Mouse (Mus musculus) G1E (cell line): Measurements from ENCODE around the gene Ipo11. TPM values are rescaled to one million over a fixed set of nuclear protein-coding genes. Genes with fewer than 3 reads are reported as not detected.
"Not testable (repeated sequence)": the region's sequence is repeated elsewhere in the genome, so short reads cannot be mapped to it uniquely, and the experiment has no call there.

Experiments
- ATAC-seq: 2 replicates; pipeline ENCODE4 v1.8.0; 2016; ENCODE audit warnings: mild to moderate bottlenecking; ENCODE audit not compliant: insufficient number of reproducible peaks, poor library complexity, low FRiP score, severe bottlenecking; ENCODE audit errors: extremely low read depth
- DNase-seq: peaks from one replicate; pipeline ENCODE4 v3.0.0; 2012; ENCODE audit warnings: low spot score
- H3K27me3 ChIP-seq: 2 replicates; pipeline ENCODE4 v1.6.1; 2012; ENCODE audit warnings: mild to moderate bottlenecking, low read length, inconsistent platforms; ENCODE audit not compliant: insufficient read depth
- H3K36me3 ChIP-seq: replicated peaks from 2 replicates; pipeline ENCODE3; 2012; ENCODE audit warnings: mild to moderate bottlenecking, inconsistent platforms
- H3K4me1 ChIP-seq: 2 replicates; pipeline ENCODE4 v1.6.1; 2012; ENCODE audit warnings: low read depth, low read length, inconsistent platforms, mixed read lengths; ENCODE audit not compliant: insufficient read depth
- H3K4me3 ChIP-seq: 2 replicates; pipeline ENCODE4 v1.5.1; 2012; ENCODE audit warnings: low read depth, mild to moderate bottlenecking, inconsistent platforms, low read length, moderate library complexity, mixed read lengths
- H3K9me3 ChIP-seq: replicated peaks from 2 replicates; pipeline ENCODE4 v1.6.1; 2012; ENCODE audit warnings: inconsistent platforms
- CTCF ChIP-seq: IDR thresholded peaks from 2 replicates; pipeline ENCODE4 v1.5.1; 2012; ENCODE audit warnings: low read depth, low read length, inconsistent platforms, mixed read lengths
- GATA1 ChIP-seq: IDR thresholded peaks from 2 replicates; pipeline ENCODE4 v1.6.1; 2012; ENCODE audit warnings: borderline replicate concordance, low read length, inconsistent platforms, mixed read lengths
- GATA2 ChIP-seq: IDR thresholded peaks from 2 replicates; pipeline ENCODE4 v1.6.1; 2012; ENCODE audit warnings: low read depth, low read length, inconsistent platforms, borderline replicate concordance
- POLR2AphosphoS5 ChIP-seq: IDR thresholded peaks from 2 replicates; pipeline ENCODE4 v1.6.1; 2012; ENCODE audit warnings: low read depth, low read length, inconsistent platforms; ENCODE audit not compliant: insufficient replicate concordance
- TAL1 ChIP-seq: conservative IDR thresholded peaks from 2 replicates; pipeline ENCODE4 v1.6.1; 2012; ENCODE audit warnings: low read depth, low read length, inconsistent platforms, mixed read lengths
- polyA plus RNA-seq: library from polyadenylated mRNA; stranded (reverse); fragments of >175 nt; gene quantifications from 2 replicates; pipeline ENCODE4 v1.2.3, GENCODE M21; 2012
- total RNA-seq, 2 experiments: library from RNA; stranded (forward) in 1 of 2; stranded (reverse) in 1 of 2; fragments of 200-1000 nt in 1 of 2; fragments of >200 nt in 1 of 2; fragmentation: Nextera tagmentation in 1 of 2; gene quantifications; 2 replicates each; pipeline ENCODE4 v1.2.3; 2014 to 2017

The Ipo11 gene
- total and polyA plus RNA-seq, 3 experiments: 10.5 to 85.9 (median 49.8) TPM

- TF ChIP-seq GATA2 (no peak), GATA1 (no peak)
- Histone ChIP-seq H3K9me3 (no peaks in the 10 kb centered on the region), H3K36me3 (peaks cover 80% of the 10 kb centered on the region), H3K27me3 (no peaks in the 10 kb centered on the region), H3K4me1 (peaks cover 12% of the 10 kb centered on the region; the same call in 1 of the 2 replicates), H3K4me3 (no peak overlapping the region)
- DNase-seq (no peak), ATAC-seq (no peak)
Measured at GRCm38 (mm10) chr13:106910096-106910495, 26.7 kb downstream of the Ipo11 start.

DNA sequence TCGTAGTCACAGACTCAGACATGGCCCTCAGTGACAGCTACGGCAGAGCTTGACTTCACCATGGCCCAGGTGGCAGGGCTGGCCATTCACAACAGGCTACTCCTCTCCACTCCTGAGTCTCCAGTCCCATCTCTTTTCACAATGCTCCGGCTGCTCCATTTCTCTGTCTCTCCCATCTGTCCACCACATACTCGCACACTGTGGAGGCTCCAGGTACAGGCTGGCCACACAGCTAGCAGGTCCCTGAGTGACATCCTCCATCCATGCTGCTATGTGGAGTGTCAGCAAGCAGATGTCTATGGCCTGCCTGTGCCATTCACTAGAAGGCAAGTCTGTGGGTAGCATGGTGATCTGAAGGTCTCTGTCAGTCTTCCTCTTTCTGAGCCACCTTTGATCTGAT lies 29.5 kb downstream of the Ipo11 start:
- Histone ChIP-seq H3K27me3 (no peaks in the 10 kb centered on the region), H3K4me3 (no peak overlapping the region), H3K36me3 (peaks cover 80% of the 10 kb centered on the region), H3K4me1 (peaks cover 9% of the 10 kb centered on the region), H3K9me3 (no peaks in the 10 kb centered on the region)
- ATAC-seq (no peak), DNase-seq (no peak)
- TF ChIP-seq CTCF: no peak
- TF ChIP-seq GATA1: no peak
- no peak for TF ChIP-seq GATA2
- TF ChIP-seq TAL1: no peak
- TF ChIP-seq POLR2AphosphoS5: no peak

DNA sequence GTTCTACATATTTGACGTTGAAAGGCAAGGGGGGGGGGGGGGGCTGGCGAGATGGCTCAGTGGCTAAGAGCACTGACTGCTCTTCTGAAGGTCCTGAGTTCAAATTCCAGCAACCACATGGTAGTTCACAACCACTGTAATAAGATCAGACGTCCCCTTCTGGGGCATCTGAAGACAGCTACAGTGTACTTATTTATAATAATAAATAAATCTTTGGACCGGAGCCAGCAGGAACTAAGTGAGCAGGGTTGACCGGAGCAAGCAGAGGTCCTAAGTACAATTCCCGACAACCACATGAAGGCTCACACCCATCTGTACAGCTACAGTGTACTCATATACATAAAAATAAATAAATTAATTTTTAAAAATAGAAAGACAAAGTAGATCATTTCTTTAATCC lies 31.6 kb downstream of the Ipo11 start:
- not testable (repeated sequence) for H3K27me3 ChIP-seq, DNase-seq, H3K4me1 ChIP-seq, H3K9me3 ChIP-seq, ATAC-seq, H3K4me3 ChIP-seq
- peaks cover 78% of the 10 kb centered on the region for H3K36me3 ChIP-seq

- H3K36me3 ChIP-seq: peaks cover 78% of the 10 kb centered on the region
Measured at GRCm38 (mm10) chr13:106904637-106905036, 32.1 kb downstream of the Ipo11 start.

GRCm38 (mm10) chr13:106894284-106894683 lies 42.5 kb downstream of the Ipo11 start:
- ATAC-seq: no peak
- Histone ChIP-seq H3K9me3 (no peaks in the 10 kb centered on the region; the same call in 1 of the 2 replicates), H3K36me3 (peaks cover 60% of the 10 kb centered on the region), H3K4me1 (peaks cover 37% of the 10 kb centered on the region), H3K27me3 (no peaks in the 10 kb centered on the region), H3K4me3 (no peak overlapping the region)
- DNase-seq: no peak
- TF ChIP-seq GATA1 (no peak), GATA2 (no peak), CTCF (no peak), TAL1 (no peak), POLR2AphosphoS5 (no peak)

More at GRCm38 (mm10) chr13:106904637-106905036, 32.1 kb downstream of the Ipo11 start:
- no peaks in the 10 kb centered on the region for H3K9me3 ChIP-seq
- H3K27me3 ChIP-seq: no peaks in the 10 kb centered on the region
- H3K4me3 ChIP-seq: no peak overlapping the region
- TF ChIP-seq GATA2 (no peak), TAL1 (no peak), POLR2AphosphoS5 (no peak), GATA1 (no peak), CTCF (no peak)
- H3K4me1 ChIP-seq: peaks cover 9% of the 10 kb centered on the region
- DNase-seq (no peak), ATAC-seq (no peak)

DNA sequence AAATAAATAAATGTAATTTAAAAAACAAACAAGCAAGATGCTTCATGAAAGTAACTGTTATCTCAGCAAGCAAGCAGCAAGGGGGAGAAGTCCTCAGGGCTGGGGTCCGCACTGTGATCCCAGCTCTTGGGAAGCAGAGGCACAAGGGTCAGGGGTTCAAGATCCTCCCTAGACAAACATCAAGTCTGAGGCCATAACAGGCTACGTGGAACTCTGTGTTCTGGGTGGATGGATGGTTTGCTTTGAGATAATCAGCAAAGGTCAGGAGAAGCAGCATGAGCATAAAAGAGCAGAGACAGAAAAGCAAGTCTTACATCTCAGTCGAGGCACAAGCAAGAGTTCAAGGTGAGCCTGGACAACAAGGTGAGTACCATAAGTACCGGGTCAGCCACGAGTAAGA lies 43.1 kb downstream of the Ipo11 start:
- TF ChIP-seq CTCF (no peak), POLR2AphosphoS5 (no peak), GATA1 (no peak), TAL1 (no peak), GATA2 (no peak)
- peaks cover 41% of the 10 kb centered on the region for H3K4me1 ChIP-seq
- no peak for DNase-seq
- no peaks in the 10 kb centered on the region; the same call in 1 of the 2 replicates for H3K9me3 ChIP-seq
- H3K27me3 ChIP-seq: no peaks in the 10 kb centered on the region
- no peak for ATAC-seq
- peaks cover 59% of the 10 kb centered on the region for H3K36me3 ChIP-seq
- H3K4me3 ChIP-seq: no peak overlapping the region; the same call in 1 of the 2 replicates

DNA sequence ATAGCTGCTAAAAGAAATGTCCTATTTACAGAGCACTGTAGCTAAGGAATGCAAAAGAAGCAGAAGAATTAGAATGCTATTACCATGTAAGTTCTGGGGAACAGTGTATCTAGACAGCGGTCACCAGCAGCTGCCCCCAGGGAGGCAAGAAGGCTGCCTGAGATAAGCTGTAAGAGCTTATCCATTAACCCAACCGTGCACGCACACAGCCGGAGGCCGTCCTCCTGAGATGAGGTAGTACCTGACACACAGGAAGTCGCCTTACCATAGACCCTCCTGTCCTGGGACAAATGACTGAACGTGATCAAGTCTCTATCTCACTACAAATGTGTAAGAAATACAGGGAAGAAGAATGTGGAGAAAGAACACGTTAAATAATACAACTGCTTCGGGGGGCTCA lies 43.6 kb downstream of the Ipo11 start:
- ATAC-seq (peak; percentile 100), DNase-seq (peak; percentile 57)
- Histone ChIP-seq H3K36me3 (peaks cover 60% of the 10 kb centered on the region), H3K4me3 (no peak overlapping the region; the same call in 1 of the 2 replicates), H3K27me3 (no peaks in the 10 kb centered on the region), H3K9me3 (no peaks in the 10 kb centered on the region; the same call in 1 of the 2 replicates), H3K4me1 (peaks cover 44% of the 10 kb centered on the region)
- TF ChIP-seq CTCF (no peak), GATA2 (no peak), TAL1 (peak; percentile 95), POLR2AphosphoS5 (no peak), GATA1 (no peak)
